Mouse (Mus musculus) adrenal gland, postnatal 14 days (tissue): ENCODE measurements around the gene Tmem203. TPM values are rescaled to one million over a fixed set of nuclear protein-coding genes. Genes with fewer than 3 reads are reported as not detected.

ENCODE experiments used
- DNase-seq: peaks from one replicate; pipeline ENCODE4 v3.0.0; 2021; ENCODE audit warnings: mixed read lengths
- total RNA-seq: library from RNA; stranded (reverse); gene quantifications from 2 replicates; pipeline ENCODE4 v1.2.3, GENCODE M21; 2021

The Tmem203 gene
- total RNA-seq, 1 experiment from 2014 or later: 25.6 TPM

GRCm38 (mm10) chr2:25291184-25292053 lies 36.2 kb downstream of the Tmem203 start:
- DNase-seq: peak; percentile 28

GRCm38 (mm10) chr2:25292054-25292544 lies 36.9 kb downstream of the Tmem203 start:
- DNase-seq: no peak

- DNase-seq: peak; percentile 88
Measured at GRCm38 (mm10) chr2:25292856-25293255, 37.6 kb downstream of the Tmem203 start.

GRCm38 (mm10) chr2:25293706-25294105 lies 38.5 kb downstream of the Tmem203 start:
- DNase-seq: no peak

- DNase-seq: no peak
Measured at GRCm38 (mm10) chr2:25297093-25297492, 41.9 kb downstream of the Tmem203 start.

- no peak for DNase-seq
Measured at GRCm38 (mm10) chr2:25298046-25298445, 42.8 kb downstream of the Tmem203 start.

GRCm38 (mm10) chr2:25303452-25303851 lies 48.2 kb downstream of the Tmem203 start:
- DNase-seq: no peak

- DNase-seq: no peak
Measured at GRCm38 (mm10) chr2:25303931-25304656, 48.9 kb downstream of the Tmem203 start.

- peak; percentile 44 for DNase-seq
Measured at GRCm38 (mm10) chr2:25304657-25305541, 49.7 kb downstream of the Tmem203 start.

Other genes with a start within 250 kb of the Tmem203 start
- gene Nsmf, start 201.1 kb upstream of the Tmem203 start, total RNA-seq: 58.5 and 61.2 TPM in 2 replicates
- gene Entpd8, start 175.1 kb upstream of the Tmem203 start, total RNA-seq: 1.3 and 7.7 TPM in 2 replicates
- not detected in 2 replicates for gene Noxa1, start 160.3 kb upstream of the Tmem203 start, total RNA-seq
- 8.7 and 9.5 TPM in 2 replicates for gene Nrarp, start 74.7 kb upstream of the Tmem203 start, total RNA-seq
- gene Tor4a, start 58.6 kb upstream of the Tmem203 start, total RNA-seq: 13.9 and 21.3 TPM in 2 replicates
- gene Nelfb, start 44.0 kb upstream of the Tmem203 start, total RNA-seq: 41.6 and 47.1 TPM in 2 replicates
- gene Stpg3, start 40.8 kb upstream of the Tmem203 start, total RNA-seq: not detected in 2 replicates
- gene Fam166a, start 36.7 kb upstream of the Tmem203 start, total RNA-seq: not detected in 2 replicates
- gene Tubb4b, start 30.7 kb upstream of the Tmem203 start, total RNA-seq: 290 and 294 TPM in 2 replicates
- gene Slc34a3, start 21.1 kb upstream of the Tmem203 start, total RNA-seq: not detected in 2 replicates
- gene Rnf224, start 18.7 kb upstream of the Tmem203 start, total RNA-seq: not detected in 2 replicates
- gene Rnf208, start 13.2 kb upstream of the Tmem203 start, total RNA-seq: 7.2 and 7.9 TPM in 2 replicates
- not detected in 2 replicates for gene Cysrt1, start 13.0 kb upstream of the Tmem203 start, total RNA-seq
- gene AL732309.1, start 8.6 kb upstream of the Tmem203 start, total RNA-seq: 3.3 and 3.9 TPM in 2 replicates
- 10.9 and 13.4 TPM in 2 replicates for gene Tprn, start 7.2 kb downstream of the Tmem203 start, total RNA-seq
- 45.8 and 49.8 TPM in 2 replicates for gene Ssna1, start 17.0 kb downstream of the Tmem203 start, total RNA-seq
- 63.9 and 66.1 TPM in 2 replicates for gene Anapc2, start 17.0 kb downstream of the Tmem203 start, total RNA-seq
- gene Tmem210, start 32.7 kb downstream of the Tmem203 start, total RNA-seq: not detected in 2 replicates
- not detected in 2 replicates for gene Lrrc26, start 34.5 kb downstream of the Tmem203 start, total RNA-seq
- gene Grin1, start 63.7 kb downstream of the Tmem203 start, total RNA-seq: 9.7 and 11.0 TPM in 2 replicates
- gene Man1b1, start 76.9 kb downstream of the Tmem203 start, total RNA-seq: 43.1 and 45.7 TPM in 2 replicates
- gene Dpp7, start 100.9 kb downstream of the Tmem203 start, total RNA-seq: 19.9 and 20.8 TPM in 2 replicates
- 8.7 and 11.8 TPM in 2 replicates for gene Uap1l1, start 110.2 kb downstream of the Tmem203 start, total RNA-seq
- gene Sapcd2, start 116.9 kb downstream of the Tmem203 start, total RNA-seq: 3.4 and 3.5 TPM in 2 replicates
- gene Entpd2, start 140.4 kb downstream of the Tmem203 start, total RNA-seq: 7.6 and 9.5 TPM in 2 replicates
- 77.2 and 90.9 TPM in 2 replicates for gene Npdc1, start 143.9 kb downstream of the Tmem203 start, total RNA-seq
- 4.7 TPM in 1 of 2 replicates, not detected in the other for gene Fut7, start 167.8 kb downstream of the Tmem203 start, total RNA-seq
- gene Abca2, start 173.3 kb downstream of the Tmem203 start, total RNA-seq: 29.3 and 30.1 TPM in 2 replicates
- 0.74 and 1.0 TPM in 2 replicates for gene Clic3, start 201.4 kb downstream of the Tmem203 start, total RNA-seq
- gene Paxx, start 205.7 kb downstream of the Tmem203 start, total RNA-seq: 36.2 and 42.6 TPM in 2 replicates
- 8.7 and 9.9 TPM in 2 replicates for gene Ptgds, start 214.6 kb downstream of the Tmem203 start, total RNA-seq
- gene Lcn12, start 238.5 kb downstream of the Tmem203 start, total RNA-seq: not detected in 2 replicates
- gene Fbxw5, start 245.3 kb downstream of the Tmem203 start, total RNA-seq: 79.3 and 81.4 TPM in 2 replicates
- 4.4 and 36.5 TPM in 2 replicates for gene C8g, start 246.3 kb downstream of the Tmem203 start, total RNA-seq